Mouse (Mus musculus): ENCODE data around the gene Zfpl1. TPM values are rescaled to one million over a fixed set of nuclear protein-coding genes. Genes with fewer than 3 reads are reported as not detected.

Zfpl1 gene
- polyA plus RNA-seq (2012; rRNA removed) = 47.5 and 73.8 TPM in 2 replicates

GRCm38 (mm10) chr19:6084478-6085248 is at the start of gene Zfpl1, which contains the start of gene Cdca5:
TSS of gene Zfpl1 (minus strand) at chr19:6084956.
TSS of gene Cdca5 (plus strand) at chr19:6084983.

GRCm38 (mm10) chr19:6127760-6128341 is 43.1 kb upstream of the Zfpl1 start, which contains the start of gene Snx15:
TSS of gene Snx15 (minus strand) at chr19:6128304.

GRCm38 (mm10) chr19:6117986-6118676 is 33.4 kb upstream of the Zfpl1 start, which contains the start of gene Sac3d1:
TSS of gene Sac3d1 (minus strand) at chr19:6118650.

GRCm38 (mm10) chr19:6105586-6105985 is 20.8 kb upstream of the Zfpl1 start, which contains the start of gene Naaladl1:
TSS of gene Naaladl1 (plus strand) at chr19:6105782.

GRCm38 (mm10) chr19:6094119-6094518 is 9.4 kb upstream of the Zfpl1 start, which contains the start of gene AC131692.1:
TSS of gene AC131692.1 (plus strand) at chr19:6094419.

GRCm38 (mm10) chr19:6082156-6082555 is 2.6 kb downstream of the Zfpl1 start, which contains the start of gene Gm28374:
TSS of gene Gm28374 (minus strand) at chr19:6082256.

GRCm38 (mm10) chr19:6079983-6080480 is 4.7 kb downstream of the Zfpl1 start, which contains the start of gene Tmem262:
TSS of gene Tmem262 (plus strand) at chr19:6080033.

GRCm38 (mm10) chr19:6076564-6077393 is 8.0 kb downstream of the Zfpl1 start, which contains the start of gene Vps51:
TSS of gene Vps51 (minus strand) at chr19:6077231.

GRCm38 (mm10) chr19:6067724-6068415 is 16.9 kb downstream of the Zfpl1 start, which contains the start of gene Tm7sf2:
TSS of gene Tm7sf2 (minus strand) at chr19:6068373.

GRCm38 (mm10) chr19:6061021-6061533 is 23.7 kb downstream of the Zfpl1 start, which contains the start of gene Znhit2:
TSS of gene Znhit2 (plus strand) at chr19:6061192.

GRCm38 (mm10) chr19:6057313-6058096 is 27.3 kb downstream of the Zfpl1 start, which contains the start of the genes Mrpl49 and Fau:
TSS of gene Mrpl49 (minus strand) at chr19:6057785.
TSS of gene Fau (plus strand) at chr19:6057844.

GRCm38 (mm10) chr19:6046294-6047153 is 38.2 kb downstream of the Zfpl1 start, which contains the start of gene Syvn1:
TSS of gene Syvn1 (plus strand) at chr19:6046576.

Other genes with a start within 250 kb of the Zfpl1 start
- gene Frmd8, start 209.7 kb downstream of the Zfpl1 start, polyA plus RNA-seq (2012; rRNA removed) = 22.2 and 23.3 TPM in 2 replicates
- gene Slc25a45, start 207.1 kb downstream of the Zfpl1 start, polyA plus RNA-seq (2012; rRNA removed) = 2.3 and 3.2 TPM in 2 replicates
- gene Tigd3, start 190.8 kb downstream of the Zfpl1 start, polyA plus RNA-seq (2012; rRNA removed) = 9.3 and 9.8 TPM in 2 replicates
- 187 and 201 TPM in 2 replicates for gene Dpf2, start 171.9 kb downstream of the Zfpl1 start, polyA plus RNA-seq (2012; rRNA removed)
- 2.4 and 2.9 TPM in 2 replicates for gene Cdc42ep2, start 160.1 kb downstream of the Zfpl1 start, polyA plus RNA-seq (2012; rRNA removed)
- 74.4 and 80.7 TPM in 2 replicates for gene Pola2, start 120.8 kb downstream of the Zfpl1 start, polyA plus RNA-seq (2012; rRNA removed)
- not detected in 2 replicates for gene Slc22a20, start 98.8 kb downstream of the Zfpl1 start, polyA plus RNA-seq (2012; rRNA removed)
- 5.6 and 7.9 TPM in 2 replicates for gene Capn1, start 69.1 kb downstream of the Zfpl1 start, polyA plus RNA-seq (2012; rRNA removed)
- gene Syvn1, start 38.4 kb downstream of the Zfpl1 start, polyA plus RNA-seq (2012; rRNA removed) = 29.2 and 32.8 TPM in 2 replicates
- gene Mrpl49, start 27.2 kb downstream of the Zfpl1 start, polyA plus RNA-seq (2012; rRNA removed) = 53.7 and 58.8 TPM in 2 replicates
- gene Fau, start 27.1 kb downstream of the Zfpl1 start, polyA plus RNA-seq (2012; rRNA removed) = 1,645 and 2,151 TPM in 2 replicates
- gene Znhit2, start 23.8 kb downstream of the Zfpl1 start, polyA plus RNA-seq (2012; rRNA removed) = 27.7 and 31.3 TPM in 2 replicates
- 42.8 and 53.5 TPM in 2 replicates for gene Tm7sf2, start 16.6 kb downstream of the Zfpl1 start, polyA plus RNA-seq (2012; rRNA removed)
- 74.8 and 88.1 TPM in 2 replicates for gene Vps51, start 7.7 kb downstream of the Zfpl1 start, polyA plus RNA-seq (2012; rRNA removed)
- gene Tmem262, start 4.9 kb downstream of the Zfpl1 start, polyA plus RNA-seq (2012; rRNA removed) = 0.16 and 0.39 TPM in 2 replicates
- 0.67 and 1.7 TPM in 2 replicates for gene Gm28374, start 2.7 kb downstream of the Zfpl1 start, polyA plus RNA-seq (2012; rRNA removed)
- gene Cdca5, start within 50 bp of the Zfpl1 start, polyA plus RNA-seq (2012; rRNA removed) = 35.9 and 39.7 TPM in 2 replicates
- 1.3 and 1.6 TPM in 2 replicates for gene AC131692.1, start 9.5 kb upstream of the Zfpl1 start, polyA plus RNA-seq (2012; rRNA removed)
- gene Naaladl1, start 20.8 kb upstream of the Zfpl1 start, polyA plus RNA-seq (2012; rRNA removed) = 2.8 and 3.9 TPM in 2 replicates
- gene Sac3d1, start 33.7 kb upstream of the Zfpl1 start, polyA plus RNA-seq (2012; rRNA removed) = 41.9 and 69.7 TPM in 2 replicates
- gene Snx15, start 43.3 kb upstream of the Zfpl1 start, polyA plus RNA-seq (2012; rRNA removed) = 27.4 and 36.9 TPM in 2 replicates
- gene Batf2, start 56.0 kb upstream of the Zfpl1 start, polyA plus RNA-seq (2012; rRNA removed) = not detected in 2 replicates
- 55.9 and 75.4 TPM in 2 replicates for gene Arl2, start 56.6 kb upstream of the Zfpl1 start, polyA plus RNA-seq (2012; rRNA removed)
- not detected in 2 replicates for gene Majin, start 99.4 kb upstream of the Zfpl1 start, polyA plus RNA-seq (2012; rRNA removed)
- 0.16 and 1.1 TPM in 2 replicates for gene Gpha2, start 141.4 kb upstream of the Zfpl1 start, polyA plus RNA-seq (2012; rRNA removed)
- 35.9 and 56.4 TPM in 2 replicates for gene Ppp2r5b, start 150.9 kb upstream of the Zfpl1 start, polyA plus RNA-seq (2012; rRNA removed)
- gene Atg2a, start 156.7 kb upstream of the Zfpl1 start, polyA plus RNA-seq (2012; rRNA removed) = 11.8 and 15.7 TPM in 2 replicates
- gene Ehd1, start 191.8 kb upstream of the Zfpl1 start, polyA plus RNA-seq (2012; rRNA removed) = 143 and 275 TPM in 2 replicates
- 6.8 and 8.0 TPM in 2 replicates for gene Cdc42bpg, start 221.5 kb upstream of the Zfpl1 start, polyA plus RNA-seq (2012; rRNA removed)